Mouse (Mus musculus) thymus, adult 2 months (tissue): ENCODE results near the gene Avpr1b. TPM values are rescaled to one million over a fixed set of nuclear protein-coding genes. Genes with fewer than 3 reads are reported as not detected.
A peak's percentile ranks its signal among the peaks of the same experiment; 100 is the strongest.

ENCODE experiments used
- DNase-seq: peaks from one replicate; pipeline ENCODE4 v3.0.0; 2021
- H3K27ac ChIP-seq: fragments of 200-500 bp; 2 replicates; pipeline ENCODE4 v1.5.1; 2012; ENCODE audit warnings: low read length, control low read depth; ENCODE audit not compliant: control insufficient read depth, insufficient read depth
- H3K27me3 ChIP-seq: fragments of 200-500 bp; 2 replicates; pipeline ENCODE4 v1.6.1; 2012; ENCODE audit warnings: mild to moderate bottlenecking, low read length, moderate library complexity, mixed read lengths; ENCODE audit not compliant: control insufficient read depth, insufficient read depth
- H3K36me3 ChIP-seq: fragments of 200-500 bp; 2 replicates; pipeline ENCODE4 v1.6.1; 2012; ENCODE audit warnings: mild to moderate bottlenecking, low read length, moderate library complexity; ENCODE audit not compliant: control insufficient read depth, insufficient read depth
- H3K4me1 ChIP-seq: fragments of 200-500 bp; replicated peaks from 2 replicates; pipeline ENCODE4 v1.6.1; 2012; ENCODE audit warnings: low read length; ENCODE audit not compliant: control insufficient read depth, insufficient read depth
- H3K4me3 ChIP-seq: fragments of 200-500 bp; 2 replicates; pipeline ENCODE4 v1.5.1; 2012; ENCODE audit warnings: mild to moderate bottlenecking, low read length, control low read depth, moderate library complexity; ENCODE audit not compliant: control insufficient read depth, insufficient read depth
- CTCF ChIP-seq: fragments of 200-500 bp; IDR thresholded peaks from 2 replicates; pipeline ENCODE4 v1.5.1; 2012; ENCODE audit warnings: mild to moderate bottlenecking, control low read depth, low read length, moderate library complexity, borderline replicate concordance; ENCODE audit not compliant: control insufficient read depth, poor library complexity, insufficient read depth; ENCODE audit errors: extremely low read depth
- POLR2A ChIP-seq: fragments of 200-500 bp; IDR thresholded peaks from 2 replicates; pipeline ENCODE4 v1.6.1; 2012; ENCODE audit warnings: mild to moderate bottlenecking, low read length, control low read depth, moderate library complexity; ENCODE audit not compliant: control insufficient read depth, poor library complexity, insufficient read depth; ENCODE audit errors: extremely low read depth
- WGBS: fragments of 180-500 bp; shearing (Covaris S2); methylation state at CpG from one replicate; pipeline ENCODE4 v1.1.7; 2018; 5-methylcytosine and 5-hydroxymethylcytosine counted together
- polyA plus RNA-seq: library from polyadenylated mRNA; depleted of rRNA; stranded (reverse); fragments of >200 nt; gene quantifications from 2 replicates; pipeline ENCODE4 v1.2.3, GENCODE M21; 2012

Avpr1b gene
- polyA plus RNA-seq, 1 experiment, result not detected

GRCm38 (mm10) chr1:131637791-131638540, 38.9 kb downstream of the Avpr1b start, which contains the start of gene Ctse:
Ctse (plus strand) TSS chr1:131638306.
- Histone ChIP-seq H3K4me3 (peak within 1 kb of the TSS; percentile 66), H3K36me3 (no peaks in the 10 kb centered on the region), H3K27me3 (no peaks in the 10 kb centered on the region), H3K4me1 (peaks cover 3% of the 10 kb centered on the region; the same call in 1 of the 2 replicates), H3K27ac (peak within 1 kb of the TSS; percentile 84)
- DNase-seq, result peak; percentile 67
- WGBS, result 7% methylated on average over 9 of the region's 9 CpGs
- TF ChIP-seq POLR2A (no peak), CTCF (no peak)

- 8% methylated on average over 9 of the region's 9 CpGs for WGBS
- peak overlapping the region; percentile 81 for H3K27ac ChIP-seq
- DNase-seq, result no peak
These were observed 39.7 kb downstream of the Avpr1b start for GRCm38 (mm10) chr1:131638541-131639421.

GRCm38 (mm10) chr1:131640062-131640461, 41.0 kb downstream of the Avpr1b start:
- 94% methylated on average over 4 of the region's 4 CpGs for WGBS
- TF ChIP-seq POLR2A (no peak), CTCF (no peak)
- H3K36me3 ChIP-seq, result no peaks in the 10 kb centered on the region
- H3K27me3 ChIP-seq, result no peaks in the 10 kb centered on the region
- DNase-seq, result no peak
- H3K4me1 ChIP-seq, result peaks cover 3% of the 10 kb centered on the region; the same call in 1 of the 2 replicates
- H3K4me3 ChIP-seq, result no peak overlapping the region
- no peak overlapping the region for H3K27ac ChIP-seq

More at GRCm38 (mm10) chr1:131638541-131639421, 39.7 kb downstream of the Avpr1b start:
- Histone ChIP-seq H3K27me3 (no peaks in the 10 kb centered on the region), H3K4me1 (peaks cover 3% of the 10 kb centered on the region; the same call in 1 of the 2 replicates), H3K4me3 (peak overlapping the region; percentile 66), H3K36me3 (no peaks in the 10 kb centered on the region)
- no peak for TF ChIP-seq CTCF
- no peak for TF ChIP-seq POLR2A

- Histone ChIP-seq H3K36me3 (no peaks in the 10 kb centered on the region), H3K27ac (no peak overlapping the region), H3K4me3 (no peak overlapping the region), H3K4me1 (peaks cover 3% of the 10 kb centered on the region; the same call in 1 of the 2 replicates), H3K27me3 (no peaks in the 10 kb centered on the region)
- no peak for DNase-seq
- 97% methylated on average over 13 of the region's 13 CpGs for WGBS
- TF ChIP-seq CTCF (no peak), POLR2A (no peak)
These were observed 42.5 kb downstream of the Avpr1b start for GRCm38 (mm10) chr1:131641565-131641964.

GRCm38 (mm10) chr1:131642251-131642650, 43.2 kb downstream of the Avpr1b start:
- Histone ChIP-seq H3K36me3 (no peaks in the 10 kb centered on the region), H3K27ac (no peak overlapping the region), H3K4me3 (no peak overlapping the region), H3K27me3 (no peaks in the 10 kb centered on the region), H3K4me1 (peaks cover under 1% of the 10 kb centered on the region; the same call in 1 of the 2 replicates)
- DNase-seq, result no peak
- TF ChIP-seq POLR2A (no peak), CTCF (no peak)
- WGBS, result 93% methylated on average over 2 of the region's 2 CpGs

- H3K4me1 ChIP-seq, result peaks cover 2% of the 10 kb centered on the region; the same call in 1 of the 2 replicates
- no peak for TF ChIP-seq POLR2A
- TF ChIP-seq CTCF, result no peak
- no peaks in the 10 kb centered on the region for H3K36me3 ChIP-seq
- H3K27ac ChIP-seq, result peak overlapping the region; percentile 19; the same call in 1 of the 2 replicates
- no peak for DNase-seq
- no peaks in the 10 kb centered on the region for H3K27me3 ChIP-seq
- 74% methylated on average over 12 of the region's 12 CpGs for WGBS
- no peak overlapping the region for H3K4me3 ChIP-seq
These were observed 53.8 kb downstream of the Avpr1b start for GRCm38 (mm10) chr1:131652670-131653443.
